ENCODE assay signal across 7 mouse cellular contexts in genomic region chr12:77789427-77789826, GRCm38 (mm10).
DNase-seq lines count a peak whose midpoint lies in the region; ATAC-seq lines count a peak whose summit lies in the region.

No protein-coding gene starts in this region.

- intact Hi-C loops in left cerebral cortex, postnatal 4 days (cut with DNase I), result loop anchor here (10.0 kb wide), 1 partner anchor 215 kb away; no protein-coding TSS in a partner anchor
- intact Hi-C loops in left cerebral cortex, postnatal 25 days (cut with DNase I), result loop anchor here (10.0 kb wide), 3 partner anchors 215 to 785 kb away; partner anchors contain the start of gene Fut8

- peak overlapping the region; percentile 32 for H3K4me2 ChIP-seq in embryonic facial prominence, embryonic 11.5 days (ENCODE audit: low read depth, low read length)
- peak overlapping the region; percentile 47 for H3K4me2 ChIP-seq in hindbrain, embryonic 15.5 days

- DNase-seq in left cerebral cortex, postnatal 4 days, result peak; percentile 43
- no peak for DNase-seq in left cerebral cortex, postnatal 25 days (ENCODE audit: low spot score in 2 of 2)
- peak; percentile 59 for DNase-seq in embryonic facial prominence, embryonic 11.5 days (ENCODE audit: low spot score)
- DNase-seq in midbrain, embryonic 10.5 days (ENCODE audit: low spot score), result peak; percentile 48
- peak; percentile 12 to 17 for DNase-seq in thymus, adult 18-20 months
- DNase-seq in cerebellum, postnatal 4 days (ENCODE audit: low spot score in 2 of 2), result no peak

- no peak overlapping the region for H3K9ac ChIP-seq in embryonic facial prominence, embryonic 11.5 days (replicated peaks; ENCODE audit: low read length)
- no peak overlapping the region; the same call in 1 of the 2 replicates for H3K9ac ChIP-seq in hindbrain, embryonic 15.5 days

- peaks cover 2% of the 10 kb centered on the region; the same call in 1 of the 2 replicates for H3K4me1 ChIP-seq in embryonic facial prominence, embryonic 11.5 days (ENCODE audit: control insufficient read depth, insufficient read depth, low read length)
- H3K4me1 ChIP-seq in hindbrain, embryonic 15.5 days (replicated peaks), result peaks cover 9% of the 10 kb centered on the region
- H3K4me1 ChIP-seq in midbrain, embryonic 10.5 days, result peaks cover 28% of the 10 kb centered on the region

- no peaks in the 10 kb centered on the region for H3K27me3 ChIP-seq in embryonic facial prominence, embryonic 11.5 days (ENCODE audit: control insufficient read depth, insufficient read depth, low read length)
- H3K27me3 ChIP-seq in hindbrain, embryonic 15.5 days, result no peaks in the 10 kb centered on the region
- peaks cover 38% of the 10 kb centered on the region for H3K27me3 ChIP-seq in midbrain, embryonic 10.5 days (ENCODE audit: low read depth, poor library complexity, severe bottlenecking)

- 1% methylated on average over 8 of the region's 8 CpGs for WGBS in embryonic facial prominence, embryonic 11.5 days
- WGBS in hindbrain, embryonic 15.5 days, result 5% methylated on average over 8 of the region's 8 CpGs
- WGBS in midbrain, embryonic 10.5 days, result 3% methylated on average over 8 of the region's 8 CpGs

- no peaks in the 10 kb centered on the region for H3K36me3 ChIP-seq in embryonic facial prominence, embryonic 11.5 days (replicated peaks; ENCODE audit: control insufficient read depth, insufficient read depth, low read depth, low read length)
- H3K36me3 ChIP-seq in hindbrain, embryonic 15.5 days, result no peaks in the 10 kb centered on the region
- no peaks in the 10 kb centered on the region for H3K36me3 ChIP-seq in midbrain, embryonic 10.5 days

- no peak overlapping the region for H3K27ac ChIP-seq in embryonic facial prominence, embryonic 11.5 days (replicated peaks; ENCODE audit: low read depth, low read length)
- H3K27ac ChIP-seq in hindbrain, embryonic 15.5 days (replicated peaks), result no peak overlapping the region
- no peak overlapping the region for H3K27ac ChIP-seq in midbrain, embryonic 10.5 days (replicated peaks)

- 0 out of 2 replicates have a peak overlapping the region, but pooled peaks have one; percentile 0 for H3K4me3 ChIP-seq in embryonic facial prominence, embryonic 11.5 days (ENCODE audit: low read depth, low read length)
- peak overlapping the region; percentile 21 for H3K4me3 ChIP-seq in hindbrain, embryonic 15.5 days
- H3K4me3 ChIP-seq in midbrain, embryonic 10.5 days, result peak overlapping the region; percentile 46

- ATAC-seq in embryonic facial prominence, embryonic 11.5 days (replicated peaks; ENCODE audit: insufficient number of reproducible peaks, low FRiP score, low TSS enrichment, low read depth), result peak; percentile 63; the same call in 1 of the 2 replicates
- 0 out of 2 replicates have a peak, but pooled peaks have one; percentile 63 for ATAC-seq in hindbrain, embryonic 15.5 days (ENCODE audit: low FRiP score, low read depth)

- no peaks in the 10 kb centered on the region for H3K9me3 ChIP-seq in embryonic facial prominence, embryonic 11.5 days (replicated peaks; ENCODE audit: control insufficient read depth, low read length)
- no peaks in the 10 kb centered on the region for H3K9me3 ChIP-seq in hindbrain, embryonic 15.5 days
- H3K9me3 ChIP-seq in midbrain, embryonic 10.5 days (replicated peaks), result no peaks in the 10 kb centered on the region

Comparison
In these comparisons a context has a peak if more than half of its experiments do, and no peak if none do; other contexts are left out.
1. DNase-seq: peak in left cerebral cortex, postnatal 4 days (single experiment), embryonic facial prominence, embryonic 11.5 days (single experiment), midbrain, embryonic 10.5 days (single experiment) and thymus, adult 18-20 months (2 of 2); none in left cerebral cortex, postnatal 25 days (0 of 2) and cerebellum, postnatal 4 days (0 of 2).
2. Peak in every context shown above with its lines, with median percentiles within 50 percentile points of each other: H3K4me3 ChIP-seq.